Mouse (Mus musculus): Measurements from ENCODE around the gene Gdf15. TPM values are rescaled to one million over a fixed set of nuclear protein-coding genes. Genes with fewer than 3 reads are reported as not detected.

The Gdf15 gene
- polyA plus RNA-seq, 1 experiment from 2014 or later = 1.6 TPM

GRCm38 (mm10) chr8:70606780-70607602 lies 25.3 kb downstream of the Gdf15 start:
- H3K4me2 ChIP-seq (ENCODE audit: low read depth, low read length) = peak overlapping the region; percentile 99
- 72% methylated on average over 18 of the region's 18 CpGs for WGBS
- no peak for ATAC-seq (replicated peaks; ENCODE audit: extremely low read depth, insufficient read depth, low FRiP score)
- H3K9ac ChIP-seq (ENCODE audit: low read length) = peak overlapping the region; percentile 85
- peak overlapping the region; percentile 74 for H3K4me3 ChIP-seq (ENCODE audit: low read length)
- peaks cover 17% of the 10 kb centered on the region for H3K4me1 ChIP-seq (ENCODE audit: control insufficient read depth, insufficient read depth, low read length)
- no peaks in the 10 kb centered on the region for H3K9me3 ChIP-seq (replicated peaks; ENCODE audit: control insufficient read depth, low read length)
- peaks cover 8% of the 10 kb centered on the region for H3K36me3 ChIP-seq (ENCODE audit: control insufficient read depth, insufficient read depth)
- H3K27ac ChIP-seq (ENCODE audit: low read length) = no peak overlapping the region
- no peaks in the 10 kb centered on the region for H3K27me3 ChIP-seq (ENCODE audit: control insufficient read depth, insufficient read depth, low read length)

DNA sequence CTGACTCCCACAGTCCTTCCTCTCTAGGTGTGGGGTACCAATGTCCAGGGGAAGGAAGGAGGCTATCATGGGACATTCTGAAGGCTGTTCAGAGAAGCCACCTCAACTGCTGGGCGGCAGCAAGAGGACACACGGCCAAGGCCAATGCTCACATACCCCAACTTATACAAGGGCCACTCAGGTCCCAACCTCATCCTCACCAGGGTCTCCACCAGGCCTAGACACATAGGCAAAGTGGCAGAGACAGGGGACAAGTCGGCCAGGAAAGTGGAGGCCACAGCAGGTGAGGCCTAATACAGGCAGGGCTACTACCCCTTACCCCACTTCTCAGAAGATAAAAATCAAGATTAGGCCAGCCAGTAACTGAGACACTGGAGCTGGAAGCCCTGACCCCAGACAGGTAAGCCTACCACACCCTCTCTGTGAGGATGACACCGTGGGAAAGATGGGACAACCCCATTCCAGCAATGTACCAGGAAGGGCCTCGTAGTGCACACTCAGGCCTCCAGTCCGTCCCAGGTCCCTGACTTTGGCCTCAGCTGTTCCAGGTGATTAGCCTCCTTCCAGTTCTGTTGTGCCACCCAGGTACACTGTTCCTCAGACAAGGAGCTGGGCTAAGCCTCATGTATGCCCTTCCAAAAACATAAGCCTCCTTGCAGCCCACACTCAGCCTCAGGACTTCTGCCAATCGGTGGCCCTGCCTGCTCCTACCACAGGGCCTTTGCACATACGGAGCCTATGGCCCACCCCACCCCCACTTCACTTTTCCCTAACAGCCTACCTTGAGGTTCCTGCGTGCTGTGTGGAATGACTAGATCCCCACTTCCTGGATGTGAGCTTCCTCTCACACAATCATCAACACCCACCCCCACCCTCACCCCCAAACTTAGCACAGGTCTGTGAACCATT lies 26.1 kb downstream of the Gdf15 start:
- Histone ChIP-seq H3K27ac (ENCODE audit: low read length) (no peak overlapping the region), H3K4me1 (ENCODE audit: control insufficient read depth, insufficient read depth, low read length) (peaks cover 19% of the 10 kb centered on the region), H3K9ac (ENCODE audit: low read length) (no peak overlapping the region), H3K36me3 (ENCODE audit: control insufficient read depth, insufficient read depth) (peaks cover 10% of the 10 kb centered on the region), H3K9me3 (replicated peaks; ENCODE audit: control insufficient read depth, low read length) (no peaks in the 10 kb centered on the region), H3K4me3 (ENCODE audit: low read length) (no peak overlapping the region), H3K4me2 (ENCODE audit: low read depth, low read length) (peak overlapping the region; percentile 99; the same call in 1 of the 2 replicates), H3K27me3 (ENCODE audit: control insufficient read depth, insufficient read depth, low read length) (no peaks in the 10 kb centered on the region)
- no peak for ATAC-seq (replicated peaks; ENCODE audit: extremely low read depth, insufficient read depth, low FRiP score)
- WGBS = 88% methylated on average over 9 of the region's 9 CpGs

GRCm38 (mm10) chr8:70604558-70604957 lies 27.7 kb downstream of the Gdf15 start:
- Histone ChIP-seq H3K4me1 (ENCODE audit: control insufficient read depth, insufficient read depth, low read length) (peaks cover 22% of the 10 kb centered on the region), H3K27me3 (ENCODE audit: control insufficient read depth, insufficient read depth, low read length) (no peaks in the 10 kb centered on the region), H3K36me3 (ENCODE audit: control insufficient read depth, insufficient read depth) (peaks cover 10% of the 10 kb centered on the region), H3K9ac (ENCODE audit: low read length) (no peak overlapping the region), H3K4me2 (ENCODE audit: low read depth, low read length) (no peak overlapping the region), H3K9me3 (replicated peaks; ENCODE audit: control insufficient read depth, low read length) (no peaks in the 10 kb centered on the region), H3K27ac (ENCODE audit: low read length) (no peak overlapping the region), H3K4me3 (ENCODE audit: low read length) (no peak overlapping the region)
- WGBS = 79% methylated on average over 7 of the region's 7 CpGs
- no peak for ATAC-seq (replicated peaks; ENCODE audit: extremely low read depth, insufficient read depth, low FRiP score)

- peaks cover 10% of the 10 kb centered on the region for H3K36me3 ChIP-seq (ENCODE audit: control insufficient read depth, insufficient read depth)
- no peak overlapping the region for H3K27ac ChIP-seq (ENCODE audit: low read length)
- no peak for ATAC-seq (replicated peaks; ENCODE audit: extremely low read depth, insufficient read depth, low FRiP score)
- 92% methylated on average over 13 of the region's 13 CpGs for WGBS
- no peak overlapping the region for H3K4me3 ChIP-seq (ENCODE audit: low read length)
- no peak overlapping the region for H3K9ac ChIP-seq (ENCODE audit: low read length)
- H3K4me1 ChIP-seq (ENCODE audit: control insufficient read depth, insufficient read depth, low read length) = peaks cover 25% of the 10 kb centered on the region
- no peaks in the 10 kb centered on the region for H3K27me3 ChIP-seq (ENCODE audit: control insufficient read depth, insufficient read depth, low read length)
- H3K9me3 ChIP-seq (replicated peaks; ENCODE audit: control insufficient read depth, low read length) = no peaks in the 10 kb centered on the region
- no peak overlapping the region for H3K4me2 ChIP-seq (ENCODE audit: low read depth, low read length)
Measured at GRCm38 (mm10) chr8:70602139-70602811, 30.0 kb downstream of the Gdf15 start.

DNA sequence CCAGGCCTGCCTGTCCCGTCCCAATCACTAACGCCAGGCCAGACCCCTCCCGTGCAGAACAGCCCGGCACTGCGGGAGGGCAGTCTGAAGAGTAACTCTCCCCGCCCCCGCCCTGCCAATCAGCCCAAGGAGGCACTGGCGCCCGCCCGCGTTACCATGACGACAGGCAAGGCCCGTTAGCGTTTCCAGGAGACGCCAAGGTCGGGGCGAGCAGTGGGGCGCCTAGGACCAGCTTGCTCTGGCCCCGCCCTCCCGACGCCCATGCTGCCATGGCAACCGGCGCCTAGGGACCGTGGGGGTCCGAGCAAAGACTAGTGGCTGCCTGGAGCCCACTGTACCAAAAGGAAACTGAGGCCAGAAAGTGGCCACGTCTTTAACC lies 31.0 kb downstream of the Gdf15 start:
- WGBS = 2% methylated on average over 26 of the region's 26 CpGs
- Histone ChIP-seq H3K4me3 (ENCODE audit: low read length) (peak overlapping the region; percentile 25), H3K4me1 (ENCODE audit: control insufficient read depth, insufficient read depth, low read length) (peaks cover 27% of the 10 kb centered on the region), H3K4me2 (ENCODE audit: low read depth, low read length) (peak overlapping the region; percentile 51), H3K9me3 (replicated peaks; ENCODE audit: control insufficient read depth, low read length) (no peaks in the 10 kb centered on the region), H3K36me3 (ENCODE audit: control insufficient read depth, insufficient read depth) (peaks cover 12% of the 10 kb centered on the region), H3K27ac (ENCODE audit: low read length) (peak overlapping the region; percentile 73), H3K9ac (ENCODE audit: low read length) (0 out of 2 replicates have a peak overlapping the region, but pooled peaks have one; percentile 49), H3K27me3 (ENCODE audit: control insufficient read depth, insufficient read depth, low read length) (no peaks in the 10 kb centered on the region)
- peak; percentile 35; the same call in 1 of the 2 replicates for ATAC-seq (replicated peaks; ENCODE audit: extremely low read depth, insufficient read depth, low FRiP score)

- Histone ChIP-seq H3K27me3 (ENCODE audit: control insufficient read depth, insufficient read depth, low read length) (no peaks in the 10 kb centered on the region), H3K4me3 (ENCODE audit: low read length) (peak overlapping the region; percentile 25), H3K9ac (ENCODE audit: low read length) (no peak overlapping the region), H3K4me2 (ENCODE audit: low read depth, low read length) (peak overlapping the region; percentile 51), H3K27ac (ENCODE audit: low read length) (peak overlapping the region; percentile 73), H3K9me3 (replicated peaks; ENCODE audit: control insufficient read depth, low read length) (no peaks in the 10 kb centered on the region), H3K36me3 (ENCODE audit: control insufficient read depth, insufficient read depth) (peaks cover 18% of the 10 kb centered on the region), H3K4me1 (ENCODE audit: control insufficient read depth, insufficient read depth, low read length) (peaks cover 27% of the 10 kb centered on the region)
- 32% methylated on average over 10 of the region's 10 CpGs for WGBS
- no peak for ATAC-seq (replicated peaks; ENCODE audit: extremely low read depth, insufficient read depth, low FRiP score)
Measured at GRCm38 (mm10) chr8:70600473-70601270, 31.6 kb downstream of the Gdf15 start.

DNA sequence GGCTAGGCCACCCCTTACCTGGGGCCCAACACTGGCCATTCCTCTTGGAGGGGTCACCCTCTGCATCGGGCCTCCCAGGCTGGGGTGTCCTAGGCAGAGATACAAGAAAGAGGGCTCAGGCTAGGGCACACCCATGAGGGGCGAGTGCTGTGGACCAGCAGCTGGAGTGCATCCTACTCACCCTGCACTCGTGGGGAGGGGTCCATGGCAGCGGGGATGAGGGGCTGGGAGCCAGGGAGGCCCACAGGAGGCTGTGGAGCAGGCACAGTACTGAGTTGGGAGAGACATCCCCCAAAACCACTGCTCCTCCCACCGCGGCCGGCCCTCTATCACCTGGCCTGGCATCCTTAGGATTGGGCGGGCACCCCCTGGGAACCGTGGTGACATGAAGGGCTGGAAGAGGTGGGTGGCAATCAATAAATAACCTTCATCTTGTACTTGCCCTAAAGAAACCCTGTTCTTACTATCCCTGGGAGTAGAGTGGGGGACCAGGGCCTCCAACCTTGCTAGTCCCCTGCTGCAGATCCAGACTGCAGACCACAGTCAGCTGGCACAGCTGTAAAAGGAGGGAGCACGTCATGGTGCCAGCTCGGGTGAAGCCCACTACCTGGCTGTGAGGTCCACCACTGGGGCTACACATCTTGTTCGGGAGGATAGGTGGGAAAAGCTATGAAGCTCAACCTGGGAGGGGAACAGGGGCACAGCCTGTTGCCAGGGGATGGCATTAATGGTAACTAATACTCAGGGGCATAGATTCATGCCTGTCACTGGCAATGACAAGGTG lies 32.6 kb downstream of the Gdf15 start:
- H3K9ac ChIP-seq (ENCODE audit: low read length) = no peak overlapping the region
- H3K27me3 ChIP-seq (ENCODE audit: control insufficient read depth, insufficient read depth, low read length) = no peaks in the 10 kb centered on the region
- peaks cover 19% of the 10 kb centered on the region for H3K36me3 ChIP-seq (ENCODE audit: control insufficient read depth, insufficient read depth)
- no peak for ATAC-seq (replicated peaks; ENCODE audit: extremely low read depth, insufficient read depth, low FRiP score)
- H3K4me3 ChIP-seq (ENCODE audit: low read length) = no peak overlapping the region
- 87% methylated on average over 12 of the region's 12 CpGs for WGBS
- peaks cover 35% of the 10 kb centered on the region for H3K4me1 ChIP-seq (ENCODE audit: control insufficient read depth, insufficient read depth, low read length)
- H3K4me2 ChIP-seq (ENCODE audit: low read depth, low read length) = no peak overlapping the region
- no peaks in the 10 kb centered on the region for H3K9me3 ChIP-seq (replicated peaks; ENCODE audit: control insufficient read depth, low read length)
- H3K27ac ChIP-seq (ENCODE audit: low read length) = no peak overlapping the region

DNA sequence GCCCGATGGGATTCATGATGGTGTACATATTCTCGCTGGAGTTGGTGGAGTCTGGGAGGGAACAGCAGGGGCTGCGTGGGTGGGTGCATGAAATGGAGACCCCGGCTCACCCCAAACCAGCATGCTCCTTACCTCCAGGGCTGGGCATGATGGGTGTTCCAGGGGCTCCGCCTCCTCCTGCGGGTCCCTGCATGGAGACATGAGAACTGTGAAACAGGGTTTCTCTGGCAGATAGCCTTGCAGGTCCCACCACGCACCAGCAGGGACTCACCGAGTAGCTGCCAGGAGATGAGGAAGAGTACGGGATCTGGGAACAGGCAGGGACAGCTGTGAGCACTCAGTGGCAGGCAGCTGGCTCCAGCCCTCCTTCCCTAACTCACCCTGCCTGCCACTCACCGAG lies 33.5 kb downstream of the Gdf15 start:
- 21% methylated on average over 10 of the region's 10 CpGs for WGBS
- Histone ChIP-seq H3K4me1 (ENCODE audit: control insufficient read depth, insufficient read depth, low read length) (peaks cover 35% of the 10 kb centered on the region), H3K9me3 (replicated peaks; ENCODE audit: control insufficient read depth, low read length) (no peaks in the 10 kb centered on the region), H3K27ac (ENCODE audit: low read length) (no peak overlapping the region), H3K36me3 (ENCODE audit: control insufficient read depth, insufficient read depth) (peaks cover 19% of the 10 kb centered on the region), H3K4me2 (ENCODE audit: low read depth, low read length) (peak overlapping the region; percentile 87), H3K27me3 (ENCODE audit: control insufficient read depth, insufficient read depth, low read length) (no peaks in the 10 kb centered on the region), H3K9ac (ENCODE audit: low read length) (peak overlapping the region; percentile 83; the same call in 1 of the 2 replicates), H3K4me3 (ENCODE audit: low read length) (peak overlapping the region; percentile 59)
- no peak for ATAC-seq (replicated peaks; ENCODE audit: extremely low read depth, insufficient read depth, low FRiP score)

All from heart, embryonic 16.5 days (tissue).